Mouse (Mus musculus) lung, postnatal 0 days (tissue): ENCODE data around the gene Parp8. TPM values are rescaled to one million over a fixed set of nuclear protein-coding genes. Genes with fewer than 3 reads are reported as not detected.
A peak's percentile ranks its signal among the peaks of the same experiment; 100 is the strongest.

ENCODE experiments used
- ATAC-seq: fragments of 200-750 bp; cut with Nextera tagmentation; 2 replicates; pipeline ENCODE4 v1.8.0; 2017; ENCODE audit warnings: moderate library complexity
- DNase-seq: peaks from one replicate; pipeline ENCODE4 v3.0.0-alpha.2; 2016; ENCODE audit warnings: low spot score
- H3K27ac ChIP-seq: fragments of 300-500 bp; sonication (generic); 2 replicates; pipeline ENCODE4 v1.5.1; 2014; ENCODE audit warnings: antibody characterized with exemption, mild to moderate bottlenecking, low read length, mixed read lengths
- H3K27me3 ChIP-seq: fragments of 300-500 bp; sonication (generic); replicated peaks from 2 replicates; pipeline ENCODE4 v1.6.1; 2014; ENCODE audit warnings: low read length, mixed read lengths; ENCODE audit not compliant: insufficient read depth
- H3K36me3 ChIP-seq: fragments of 300-500 bp; sonication (generic); 2 replicates; pipeline ENCODE4 v1.6.1; 2014; ENCODE audit warnings: low read length, mixed read lengths; ENCODE audit not compliant: insufficient read depth
- H3K4me1 ChIP-seq: fragments of 300-500 bp; sonication (generic); 2 replicates; pipeline ENCODE4 v1.6.1; 2014; ENCODE audit warnings: antibody characterized with exemption, low read depth, low read length, mixed read lengths; ENCODE audit not compliant: insufficient read depth
- H3K4me2 ChIP-seq: fragments of 300-500 bp; sonication (generic); replicated peaks from 2 replicates; pipeline ENCODE4 v1.6.1; 2014; ENCODE audit warnings: low read depth, mild to moderate bottlenecking, low read length, moderate library complexity, mixed read lengths
- H3K4me3 ChIP-seq: fragments of 300-500 bp; sonication (generic); 2 replicates; pipeline ENCODE4 v1.5.1; 2014; ENCODE audit warnings: low read depth, low read length
- H3K9ac ChIP-seq: fragments of 300-500 bp; sonication (generic); replicated peaks from 2 replicates; pipeline ENCODE4 v1.6.1; 2014; ENCODE audit warnings: low read depth, mild to moderate bottlenecking
- H3K9me3 ChIP-seq: fragments of 300-500 bp; sonication (generic); 2 replicates; pipeline ENCODE4 v1.6.1; 2016; ENCODE audit warnings: low read length, mixed read lengths
- CTCF ChIP-seq: IDR thresholded peaks from 2 replicates; pipeline ENCODE4 v1.5.1; 2016; ENCODE audit warnings: antibody characterized with exemption, mild to moderate bottlenecking
- EP300 ChIP-seq: IDR thresholded peaks from 2 replicates; pipeline ENCODE4 v1.6.1; 2016; ENCODE audit warnings: antibody characterized with exemption, mild to moderate bottlenecking, control low read depth
- WGBS: fragments of 180-500 bp; shearing (Covaris S2); extraction: QIAGEN DNeasy Blood & Tissue Kit; methylation state at CpG from one replicate; pipeline ENCODE4 v1.1.7; 2014; 5-methylcytosine and 5-hydroxymethylcytosine counted together
- polyA plus RNA-seq: library from polyadenylated mRNA; unstranded; fragments of >200 nt; fragmentation: Nextera tagmentation; extraction: Ambion mirVana; gene quantifications from 2 replicates; pipeline ENCODE4 v1.2.1, GENCODE M21; 2015

Gene Parp8
- polyA plus RNA-seq, 1 experiment from 2014 or later = 5.6 TPM

GRCm38 (mm10) chr13:117023346-117024050 lies 1.8 kb downstream of the Parp8 start:
- H3K27ac ChIP-seq = peak overlapping the region; percentile 66
- H3K9me3 ChIP-seq = no peaks in the 10 kb centered on the region
- peak overlapping the region; percentile 99 for H3K4me2 ChIP-seq
- H3K4me3 ChIP-seq = peak overlapping the region; percentile 77
- no peaks in the 10 kb centered on the region; the same call in 1 of the 2 replicates for H3K4me1 ChIP-seq
- TF ChIP-seq EP300 = no peak
- TF ChIP-seq CTCF = no peak
- H3K9ac ChIP-seq = no peak overlapping the region
- ATAC-seq (no peak), DNase-seq (no peak)
- H3K36me3 ChIP-seq = no peaks in the 10 kb centered on the region
- WGBS = 17% methylated on average over 12 of the region's 12 CpGs
- H3K27me3 ChIP-seq = no peaks in the 10 kb centered on the region

DNA sequence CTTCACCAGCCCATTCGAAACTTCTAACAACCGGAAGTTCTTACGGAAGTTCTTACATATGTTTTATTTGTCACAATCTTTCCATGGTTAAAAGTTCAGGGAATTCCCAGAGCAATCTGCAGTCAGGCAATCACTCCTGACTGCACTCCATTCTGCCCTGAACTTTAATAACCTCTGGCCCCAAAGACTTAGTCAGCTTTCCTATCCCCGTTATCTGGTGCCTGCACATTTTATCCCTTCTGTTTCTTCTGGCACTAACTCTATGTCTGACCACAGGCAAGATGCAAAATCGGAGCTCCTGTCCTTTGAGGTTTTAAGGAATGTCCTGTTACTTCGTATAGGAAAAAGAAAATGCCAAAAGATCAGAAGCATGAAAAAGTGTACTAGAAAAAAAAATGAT lies 4.7 kb downstream of the Parp8 start:
- Histone ChIP-seq H3K27ac (no peak overlapping the region), H3K36me3 (no peaks in the 10 kb centered on the region)
- no peak for DNase-seq

DNA sequence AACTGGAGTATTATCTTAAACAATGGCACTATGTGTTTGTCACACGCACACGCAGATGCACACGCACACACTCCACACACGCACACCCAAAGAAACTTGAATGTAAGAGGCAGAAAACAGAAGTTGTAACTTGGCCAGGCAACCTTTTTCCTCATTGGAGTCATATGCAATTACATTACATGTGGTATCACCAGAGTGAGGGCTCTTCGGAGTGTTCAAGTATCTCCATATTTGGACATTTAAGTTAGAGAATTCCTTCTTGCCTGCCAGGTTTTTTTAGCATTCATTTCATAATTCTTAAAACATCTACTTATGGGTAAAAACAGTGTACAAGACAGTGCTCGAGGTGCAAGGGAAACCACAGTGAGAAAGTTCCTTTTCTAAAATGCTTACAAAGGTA lies 6.7 kb downstream of the Parp8 start:
- WGBS = 57% methylated on average over 6 of the region's 6 CpGs
- DNase-seq = peak; percentile 72
- H3K27me3 ChIP-seq = no peaks in the 10 kb centered on the region
- H3K9me3 ChIP-seq = no peaks in the 10 kb centered on the region
- ATAC-seq = peak; percentile 72
- H3K27ac ChIP-seq = no peak overlapping the region
- H3K4me3 ChIP-seq = no peak overlapping the region
- no peaks in the 10 kb centered on the region for H3K36me3 ChIP-seq
- no peaks in the 10 kb centered on the region; the same call in 1 of the 2 replicates for H3K4me1 ChIP-seq
- no peak overlapping the region for H3K4me2 ChIP-seq
- no peak for TF ChIP-seq CTCF
- TF ChIP-seq EP300 = no peak
- no peak overlapping the region for H3K9ac ChIP-seq

More for the DNA sequence above, 4.7 kb downstream of the Parp8 start:
- TF ChIP-seq EP300 (no peak), CTCF (no peak)
- Histone ChIP-seq H3K4me3 (no peak overlapping the region), H3K9me3 (no peaks in the 10 kb centered on the region), H3K4me2 (no peak overlapping the region), H3K4me1 (no peaks in the 10 kb centered on the region; the same call in 1 of the 2 replicates), H3K27me3 (no peaks in the 10 kb centered on the region), H3K9ac (no peak overlapping the region)
- ATAC-seq = no peak
- 41% methylated on average over 6 of the region's 6 CpGs for WGBS

GRCm38 (mm10) chr13:117013516-117013915 lies 11.8 kb downstream of the Parp8 start:
- ATAC-seq (no peak), DNase-seq (no peak)
- TF ChIP-seq EP300 = no peak
- no peak for TF ChIP-seq CTCF
- Histone ChIP-seq H3K36me3 (no peaks in the 10 kb centered on the region), H3K9ac (no peak overlapping the region), H3K4me3 (no peak overlapping the region), H3K9me3 (no peaks in the 10 kb centered on the region), H3K4me1 (no peaks in the 10 kb centered on the region), H3K4me2 (no peak overlapping the region), H3K27me3 (no peaks in the 10 kb centered on the region), H3K27ac (no peak overlapping the region)
- WGBS = 88% methylated on average over 2 of the region's 2 CpGs

DNA sequence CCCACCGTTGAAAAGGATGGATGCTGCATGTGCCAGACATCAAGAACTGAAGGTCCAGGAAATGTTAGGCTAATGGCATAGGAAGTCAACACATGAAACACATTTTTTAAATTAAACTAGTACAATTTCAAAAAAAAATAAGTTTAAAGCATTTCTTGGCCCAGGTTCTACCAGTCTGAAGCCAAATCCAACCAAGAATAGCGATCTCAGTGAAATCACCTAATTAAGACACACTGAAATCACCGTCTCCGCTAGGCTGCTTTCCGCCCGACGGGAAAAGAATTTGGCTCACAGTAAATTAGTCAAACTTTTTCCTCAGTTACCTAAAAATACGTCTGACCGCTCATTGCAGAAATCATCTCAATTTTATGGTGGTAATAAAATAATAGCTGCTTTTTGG lies 13.3 kb downstream of the Parp8 start:
- Histone ChIP-seq H3K9ac (no peak overlapping the region), H3K27ac (no peak overlapping the region), H3K9me3 (no peaks in the 10 kb centered on the region), H3K27me3 (no peaks in the 10 kb centered on the region), H3K4me2 (no peak overlapping the region), H3K4me1 (no peaks in the 10 kb centered on the region), H3K36me3 (no peaks in the 10 kb centered on the region), H3K4me3 (no peak overlapping the region)
- ATAC-seq = no peak
- no peak for DNase-seq
- 74% methylated on average over 9 of the region's 9 CpGs for WGBS
- TF ChIP-seq CTCF (no peak), EP300 (no peak)

DNA sequence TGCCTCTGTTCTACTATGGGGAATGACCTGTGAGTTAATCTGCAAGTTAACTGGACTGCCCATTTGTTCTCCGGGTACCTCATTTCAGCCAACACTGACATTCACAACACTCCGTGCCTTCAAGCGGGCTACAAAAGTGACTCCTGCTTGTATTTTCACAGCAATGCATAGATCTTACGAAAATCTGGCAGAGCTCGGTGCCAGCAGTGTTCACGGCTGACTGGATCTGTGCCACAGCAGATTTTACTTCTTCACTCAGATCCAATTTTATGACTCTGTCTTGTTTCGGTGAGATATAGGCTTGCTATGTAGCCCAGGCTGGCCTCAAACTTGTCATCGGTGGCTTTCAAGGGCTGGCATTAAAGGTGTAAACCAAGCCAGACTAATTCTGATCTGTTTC lies 15.2 kb downstream of the Parp8 start:
- H3K27ac ChIP-seq = no peak overlapping the region
- no peaks in the 10 kb centered on the region for H3K27me3 ChIP-seq
- 65% methylated on average over 8 of the region's 8 CpGs for WGBS
- no peaks in the 10 kb centered on the region for H3K4me1 ChIP-seq
- no peak overlapping the region for H3K4me2 ChIP-seq
- no peak overlapping the region for H3K9ac ChIP-seq
- DNase-seq (no peak), ATAC-seq (no peak)
- H3K36me3 ChIP-seq = no peaks in the 10 kb centered on the region
- TF ChIP-seq CTCF (no peak), EP300 (no peak)
- H3K9me3 ChIP-seq = no peaks in the 10 kb centered on the region
- H3K4me3 ChIP-seq = no peak overlapping the region
